ENCODE assay signal across 24 mouse cellular contexts in the genomic region with DNA sequence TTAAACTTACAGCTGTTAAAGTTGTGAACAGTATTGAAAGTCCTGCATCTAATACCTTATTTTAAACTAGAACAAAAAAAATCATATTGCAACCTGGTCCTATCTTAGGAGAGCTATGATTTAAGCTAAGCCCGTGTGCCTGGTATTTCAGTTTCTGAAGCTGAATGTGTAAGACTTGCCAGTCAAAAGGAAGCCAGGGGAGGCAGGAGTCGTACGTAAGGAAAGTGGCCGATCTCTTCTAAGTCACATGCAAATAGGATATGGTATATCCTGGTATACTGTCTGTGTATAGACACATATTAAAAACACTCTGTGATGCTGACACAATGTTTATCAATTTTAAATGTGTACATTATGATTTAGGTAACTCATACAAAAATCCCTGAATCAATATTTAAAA. TPM values are rescaled to one million over a fixed set of nuclear protein-coding genes. Genes with fewer than 3 reads are reported as not detected.
DNase-seq lines count a peak whose midpoint lies in the region; ATAC-seq lines count a peak whose summit lies in the region.
"Had no signal": no experiment of that assay in that cellular context is flagged by ENCODE, and none has a peak within 500 bp of the region (broad histone marks: within the 10 kb centered on the region; RNA-seq: fewer than 3 reads in every experiment).

No protein-coding gene starts in this region.

- H3K4me2 ChIP-seq in embryonic facial prominence, embryonic 11.5 days (ENCODE audit: low read depth, low read length) = no peak overlapping the region
- no peak overlapping the region for H3K4me2 ChIP-seq in midbrain, embryonic 14.5 days (ENCODE audit: low read length)
- no peak overlapping the region for H3K4me2 ChIP-seq in midbrain, embryonic 11.5 days
- peak overlapping the region; percentile 29; the same call in 1 of the 2 replicates for H3K4me2 ChIP-seq in forebrain, embryonic 13.5 days
- H3K4me2 ChIP-seq in neural tube, embryonic 15.5 days = no peak overlapping the region
- H3K4me2 ChIP-seq: limb, embryonic 15.5 days; liver, embryonic 13.5 days; midbrain, embryonic 15.5 days had no signal

- DNase-seq in embryonic facial prominence, embryonic 11.5 days (ENCODE audit: low spot score) = peak; percentile 49
- DNase-seq in embryonic facial prominence, embryonic 10.5 days (ENCODE audit: low spot score) = no peak
- DNase-seq in midbrain, embryonic 14.5 days = peak; percentile 40
- no peak for DNase-seq in midbrain, embryonic 11.5 days (ENCODE audit: low spot score, missing footprints)
- DNase-seq in lung, postnatal 25 days (ENCODE audit: low spot score) = no peak
- DNase-seq: adrenal gland, adult 8-10 months; gastrocnemius, postnatal 25 days; heart, postnatal 36 days; liver, embryonic 13.5 days; lung, adult 18-20 months; thymus, postnatal 14 days had no signal

- H3K9ac ChIP-seq in embryonic facial prominence, embryonic 11.5 days (replicated peaks; ENCODE audit: low read length) = no peak overlapping the region
- no peak overlapping the region for H3K9ac ChIP-seq in midbrain, embryonic 14.5 days (replicated peaks; ENCODE audit: low read length)
- H3K9ac ChIP-seq in midbrain, embryonic 11.5 days (ENCODE audit: low read length) = no peak overlapping the region; the same call in 1 of the 2 replicates
- no peak overlapping the region for H3K9ac ChIP-seq in forebrain, embryonic 13.5 days
- H3K9ac ChIP-seq in neural tube, embryonic 15.5 days (replicated peaks) = no peak overlapping the region
- H3K9ac ChIP-seq: hindbrain, embryonic 13.5 days; limb, embryonic 15.5 days; liver, embryonic 13.5 days; midbrain, embryonic 15.5 days had no signal

- H3K4me1 ChIP-seq in embryonic facial prominence, embryonic 11.5 days (ENCODE audit: control insufficient read depth, insufficient read depth, low read length) = no peaks in the 10 kb centered on the region; the same call in none of the 2 replicates
- peaks cover 24% of the 10 kb centered on the region for H3K4me1 ChIP-seq in embryonic facial prominence, embryonic 10.5 days
- H3K4me1 ChIP-seq in midbrain, embryonic 14.5 days (ENCODE audit: control insufficient read depth, insufficient read depth, low read length) = peaks cover 9% of the 10 kb centered on the region
- H3K4me1 ChIP-seq in midbrain, embryonic 11.5 days (ENCODE audit: control insufficient read depth, insufficient read depth, low read length) = peaks cover 11% of the 10 kb centered on the region; the same call in 1 of the 2 replicates
- H3K4me1 ChIP-seq in forebrain, embryonic 13.5 days = peaks cover 26% of the 10 kb centered on the region
- peaks cover 31% of the 10 kb centered on the region for H3K4me1 ChIP-seq in neural tube, embryonic 15.5 days

- H3K9me3 ChIP-seq in embryonic facial prominence, embryonic 11.5 days (replicated peaks; ENCODE audit: control insufficient read depth, low read length) = no peaks in the 10 kb centered on the region
- H3K9me3 ChIP-seq in embryonic facial prominence, embryonic 10.5 days = no peaks in the 10 kb centered on the region
- no peaks in the 10 kb centered on the region for H3K9me3 ChIP-seq in midbrain, embryonic 14.5 days (ENCODE audit: control insufficient read depth, low read length)
- no peaks in the 10 kb centered on the region for H3K9me3 ChIP-seq in midbrain, embryonic 11.5 days (ENCODE audit: control insufficient read depth, low read length)
- no peaks in the 10 kb centered on the region for H3K9me3 ChIP-seq in forebrain, embryonic 13.5 days (replicated peaks)
- no peaks in the 10 kb centered on the region for H3K9me3 ChIP-seq in neural tube, embryonic 15.5 days (replicated peaks)
- H3K9me3 ChIP-seq: embryonic facial prominence, embryonic 13.5 days; heart, embryonic 10.5 days; hindbrain, embryonic 13.5 days; limb, embryonic 15.5 days; liver, embryonic 13.5 days; midbrain, embryonic 15.5 days had no signal

- H3K4me3 ChIP-seq in embryonic facial prominence, embryonic 11.5 days (ENCODE audit: low read depth, low read length) = no peak overlapping the region
- no peak overlapping the region for H3K4me3 ChIP-seq in embryonic facial prominence, embryonic 10.5 days
- no peak overlapping the region for H3K4me3 ChIP-seq in midbrain, embryonic 14.5 days (replicated peaks; ENCODE audit: low read depth, low read length)
- no peak overlapping the region for H3K4me3 ChIP-seq in midbrain, embryonic 11.5 days (ENCODE audit: low read depth, low read length)
- H3K4me3 ChIP-seq in forebrain, embryonic 13.5 days = no peak overlapping the region
- H3K4me3 ChIP-seq in neural tube, embryonic 15.5 days (replicated peaks) = no peak overlapping the region
- H3K4me3 ChIP-seq: embryonic facial prominence, embryonic 13.5 days; heart, embryonic 10.5 days; hindbrain, embryonic 13.5 days; left cerebral cortex, adult 2 months; limb, embryonic 15.5 days; liver, embryonic 13.5 days; midbrain, embryonic 15.5 days had no signal

- H3K27ac ChIP-seq in embryonic facial prominence, embryonic 11.5 days (replicated peaks; ENCODE audit: low read depth, low read length) = no peak overlapping the region
- H3K27ac ChIP-seq in embryonic facial prominence, embryonic 10.5 days (replicated peaks) = no peak overlapping the region
- H3K27ac ChIP-seq in midbrain, embryonic 14.5 days (replicated peaks; ENCODE audit: low read depth, low read length) = no peak overlapping the region
- no peak overlapping the region for H3K27ac ChIP-seq in midbrain, embryonic 11.5 days (ENCODE audit: low read depth, low read length)
- no peak overlapping the region for H3K27ac ChIP-seq in forebrain, embryonic 13.5 days
- H3K27ac ChIP-seq in neural tube, embryonic 15.5 days (replicated peaks) = 0 out of 2 replicates have a peak overlapping the region, but pooled peaks have one; percentile 9
- H3K27ac ChIP-seq: embryonic facial prominence, embryonic 13.5 days; layer of hippocampus, adult 2 months; left cerebral cortex, adult 2 months; liver, embryonic 13.5 days; macrophage had no signal

- no peak for ATAC-seq in embryonic facial prominence, embryonic 11.5 days (replicated peaks; ENCODE audit: insufficient number of reproducible peaks, low FRiP score, low TSS enrichment, low read depth)
- no peak for ATAC-seq in midbrain, embryonic 14.5 days (ENCODE audit: low FRiP score, low TSS enrichment)
- no peak for ATAC-seq in midbrain, embryonic 11.5 days (ENCODE audit: low FRiP score)
- 0 out of 2 replicates have a peak, but pooled peaks have one; percentile 24 for ATAC-seq in forebrain, embryonic 13.5 days
- ATAC-seq in neural tube, embryonic 15.5 days (ENCODE audit: low FRiP score) = no peak
- no peak for ATAC-seq in erythroblast, adult 5-6 weeks (replicated peaks; ENCODE audit: low FRiP score, poor library complexity, severe bottlenecking)
- ATAC-seq: lung, postnatal 0 days; midbrain, embryonic 15.5 days had no signal

- 29% methylated on average over 4 of the region's 4 CpGs for WGBS in embryonic facial prominence, embryonic 11.5 days
- 29% methylated on average over 4 of the region's 4 CpGs for WGBS in embryonic facial prominence, embryonic 10.5 days
- 13% methylated on average over 4 of the region's 4 CpGs for WGBS in midbrain, embryonic 14.5 days
- WGBS in midbrain, embryonic 11.5 days = 15% methylated on average over 4 of the region's 4 CpGs
- 7% methylated on average over 4 of the region's 4 CpGs for WGBS in forebrain, embryonic 13.5 days
- 16% methylated on average over 4 of the region's 4 CpGs for WGBS in neural tube, embryonic 15.5 days

- no peaks in the 10 kb centered on the region for H3K36me3 ChIP-seq in embryonic facial prominence, embryonic 11.5 days (replicated peaks; ENCODE audit: control insufficient read depth, insufficient read depth, low read depth, low read length)
- H3K36me3 ChIP-seq in embryonic facial prominence, embryonic 10.5 days (replicated peaks) = no peaks in the 10 kb centered on the region
- H3K36me3 ChIP-seq in midbrain, embryonic 14.5 days (ENCODE audit: control insufficient read depth, insufficient read depth, low read length) = no peaks in the 10 kb centered on the region
- no peaks in the 10 kb centered on the region for H3K36me3 ChIP-seq in midbrain, embryonic 11.5 days (ENCODE audit: control insufficient read depth, insufficient read depth, low read length)
- H3K36me3 ChIP-seq in forebrain, embryonic 13.5 days (ENCODE audit: poor library complexity, severe bottlenecking) = no peaks in the 10 kb centered on the region
- no peaks in the 10 kb centered on the region for H3K36me3 ChIP-seq in neural tube, embryonic 15.5 days
- H3K36me3 ChIP-seq: embryonic facial prominence, embryonic 13.5 days; G1E; heart, embryonic 10.5 days; hindbrain, embryonic 13.5 days; limb, embryonic 15.5 days; liver, embryonic 13.5 days; midbrain, embryonic 15.5 days had no signal

- H3K27me3 ChIP-seq in embryonic facial prominence, embryonic 11.5 days (ENCODE audit: control insufficient read depth, insufficient read depth, low read length) = no peaks in the 10 kb centered on the region
- no peaks in the 10 kb centered on the region for H3K27me3 ChIP-seq in embryonic facial prominence, embryonic 10.5 days (replicated peaks; ENCODE audit: low read depth, poor library complexity, severe bottlenecking)
- no peaks in the 10 kb centered on the region for H3K27me3 ChIP-seq in midbrain, embryonic 14.5 days (ENCODE audit: control insufficient read depth, insufficient read depth, low read length)
- no peaks in the 10 kb centered on the region for H3K27me3 ChIP-seq in midbrain, embryonic 11.5 days (ENCODE audit: control insufficient read depth, insufficient read depth, low read length)
- no peaks in the 10 kb centered on the region for H3K27me3 ChIP-seq in forebrain, embryonic 13.5 days
- no peaks in the 10 kb centered on the region for H3K27me3 ChIP-seq in neural tube, embryonic 15.5 days (replicated peaks)
- H3K27me3 ChIP-seq: embryonic facial prominence, embryonic 13.5 days; hindbrain, embryonic 13.5 days; limb, embryonic 15.5 days; liver, embryonic 13.5 days; midbrain, embryonic 15.5 days had no signal

RNA-seq across cellular contexts. Expression of a gene that starts 47.4 kb away (rescaled TPM):
- polyA plus RNA-seq in embryonic facial prominence, embryonic 11.5 days (2014; fragmentation: Nextera tagmentation; extraction: Ambion mirVana) = 23.7 and 28.0 TPM in 2 replicates
- polyA plus RNA-seq in embryonic facial prominence, embryonic 10.5 days (2016; fragmentation: Nextera tagmentation; extraction: Ambion mirVana) = 16.5 and 22.4 TPM in 2 replicates
- polyA plus RNA-seq in midbrain, embryonic 14.5 days (2014; fragmentation: Nextera tagmentation; extraction: Ambion mirVana) = 91.2 and 123 TPM in 2 replicates
- polyA plus RNA-seq in midbrain, embryonic 11.5 days (2014; fragmentation: Nextera tagmentation; extraction: Ambion mirVana) = 26.3 and 26.8 TPM in 2 replicates
- polyA plus RNA-seq in forebrain, embryonic 13.5 days (2015; fragmentation: Nextera tagmentation; extraction: Ambion mirVana) = 128 and 149 TPM in 2 replicates
- polyA plus RNA-seq in neural tube, embryonic 15.5 days (2015; fragmentation: Nextera tagmentation; extraction: Ambion mirVana) = 108 and 123 TPM in 2 replicates
- total RNA-seq in erythroblast, adult 5-6 weeks (2015; ENCODE audit: low replicate concordance) = not detected in 2 replicates
- not detected in 2 replicates for total RNA-seq in erythroblast, adult 5-6 weeks (2017; ENCODE audit: low replicate concordance)
- polyA plus RNA-seq: G1E had no signal

Comparison
In these comparisons a context has a peak if more than half of its experiments do, and no peak if none do; other contexts are left out.
1. DNase-seq: peak in embryonic facial prominence, embryonic 11.5 days (single experiment) and midbrain, embryonic 14.5 days (single experiment); none in embryonic facial prominence, embryonic 10.5 days (single experiment), midbrain, embryonic 11.5 days (single experiment) and lung, postnatal 25 days (single experiment).